Mouse (Mus musculus) embryonic stem cell, embryonic (primary cell): ENCODE results near the gene Ap1m1.

Source experiments
- CTCF ChIA-PET, 4 experiments: fragments of 300-600 bp in 2 of 4; fragments of 350-600 bp in 2 of 4; sonication (Branson Sonifier 250); formaldehyde crosslinking; loops; one replicate each; lab custom pipeline; 2022; ENCODE audit warnings: inconsistent platforms in 2 of 4; lab: Charles Lee
- POLR2A ChIA-PET, 4 experiments: fragments of 300-600 bp in 2 of 4; fragments of 350-600 bp in 2 of 4; sonication (Branson Sonifier 250); formaldehyde crosslinking; loops; one replicate each; lab custom pipeline; 2022; ENCODE audit warnings: antibody characterized with exemption in 4 of 4, inconsistent platforms in 1 of 4; lab: Charles Lee

Gene Ap1m1

DNA sequence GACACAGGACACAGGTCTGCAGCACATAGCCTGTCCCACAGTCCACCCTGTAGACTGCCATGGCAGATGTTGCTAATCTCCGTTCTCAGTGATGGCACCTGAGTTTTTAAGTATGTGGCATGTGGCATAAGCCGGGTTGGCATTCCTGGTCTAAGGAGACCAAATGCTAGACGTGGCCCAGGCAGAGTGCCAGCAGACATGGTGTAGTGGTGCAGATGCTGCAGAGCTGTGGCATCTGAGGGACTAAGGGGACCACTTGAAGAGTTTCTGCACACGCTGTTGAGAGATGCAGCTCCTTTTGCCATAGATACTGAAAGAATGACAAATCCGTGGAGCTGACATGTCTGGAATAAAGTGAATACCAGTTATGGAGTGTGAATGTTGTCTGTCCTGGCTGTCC is 17.2 kb upstream of the Ap1m1 start:
- POLR2A ChIA-PET, result interaction anchor here in 3 of 4 experiments (1.1 to 7.3 kb wide), 3 partner anchors 17 to 18 kb away, joined by 5 to 114 read pairs (median 7); partner anchors contain the start of gene Ap1m1 (in 3 of the 3)
- CTCF ChIA-PET, result interaction anchor here in 3 of 4 experiments (2.5 to 6.7 kb wide), 3 partner anchors 17 kb away, joined by 38 to 145 read pairs (median 70); partner anchors contain the start of gene Ap1m1 (in 3 of the 3)

DNA sequence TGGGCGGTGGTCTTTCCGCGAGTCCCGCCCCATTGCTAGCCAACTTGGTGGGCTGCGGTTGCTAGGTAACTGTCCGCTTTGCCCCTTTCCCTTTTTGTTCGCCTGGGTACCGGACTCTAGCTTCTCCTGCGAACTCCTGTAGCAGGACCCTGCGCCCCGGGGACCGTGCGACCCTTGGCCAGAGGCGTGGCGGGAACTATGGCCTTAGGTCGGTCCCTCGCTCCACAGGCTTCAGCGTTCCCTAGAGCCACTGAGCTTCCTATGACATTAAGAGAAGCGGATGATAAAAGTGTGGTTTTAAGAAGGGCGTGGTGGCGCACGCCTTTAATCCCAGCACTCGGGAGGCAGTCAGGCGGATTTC is 565 bp downstream of the Ap1m1 start:
- ChIA-PET CTCF (interaction anchor here (0.5 to 2.4 kb wide), 46 partner anchors 13 to 859 kb away, joined by 3 to 145 read pairs (median 4); partner anchors contain the start of genes Fam32a (in 3 of the 4), Hsh2d (in 1 of the 4), Nr2f6 (in 1 of the 4) and Zfp709 (in 1 of the 4)), POLR2A (interaction anchor here (0.5 to 3.9 kb wide), 76 partner anchors 9 to 1396 kb away, joined by 3 to 114 read pairs (median 4); partner anchors contain the start of genes Fam32a (in 3 of the 4), Fcho1 (in 1 of the 4), Hsh2d (in 1 of the 4) and Klf2 (in 1 of the 4))

DNA sequence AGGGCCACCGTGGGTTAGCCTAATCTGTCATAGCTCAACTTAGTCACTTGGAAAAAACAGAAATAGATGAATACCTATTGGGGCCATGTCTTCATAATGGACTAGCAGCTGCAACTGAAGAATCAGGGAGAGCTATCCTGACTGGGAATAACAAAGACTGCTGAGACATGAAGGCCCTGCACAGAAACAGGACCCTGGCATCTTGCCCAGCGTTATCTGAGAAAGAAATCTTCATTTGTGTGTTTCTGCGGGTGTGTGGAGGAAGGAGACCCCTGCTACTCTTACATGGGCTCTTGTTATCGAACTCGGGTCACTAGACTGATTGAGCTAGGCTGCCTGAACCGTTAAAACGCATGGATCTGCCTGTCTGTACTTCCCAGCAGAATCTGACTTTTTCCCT is 1.1 kb downstream of the Ap1m1 start:
- ChIA-PET POLR2A (interaction anchor here in 2 of 4 experiments (0.6 to 3.9 kb wide), 19 partner anchors 9 to 258 kb away, joined by 3 to 114 read pairs (median 4); partner anchors contain the start of genes Fam32a (in 2 of the 2), Hsh2d (in 1 of the 2), Klf2 (in 1 of the 2) and Olfr374 (in 1 of the 2)), CTCF (interaction anchor here in 3 of 4 experiments (1.1 to 2.4 kb wide), 5 partner anchors 15 to 49 kb away, joined by 4 to 7 read pairs (median 4); no protein-coding TSS in a partner anchor)

DNA sequence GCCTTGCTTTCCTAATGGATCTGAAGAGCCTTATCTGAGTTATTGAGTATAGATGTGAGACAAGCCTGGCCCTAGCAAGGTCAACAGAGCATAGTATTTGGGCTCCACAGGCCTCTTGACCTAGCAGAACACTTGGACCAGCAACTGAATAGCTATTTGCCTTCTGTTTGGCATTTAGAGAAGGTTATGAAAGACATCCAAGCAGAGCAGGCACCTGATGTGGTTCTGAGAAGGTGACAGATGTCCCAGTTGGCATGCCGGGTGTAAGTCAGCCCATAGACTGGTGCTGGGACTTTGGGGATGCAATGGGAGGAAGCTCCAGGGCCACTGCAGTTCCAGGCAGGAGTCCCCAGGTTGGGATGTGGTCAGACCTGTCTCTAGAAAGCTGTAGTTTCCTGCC is 2.4 kb downstream of the Ap1m1 start:
- CTCF ChIA-PET, result interaction anchor here in 2 of 4 experiments (0.6 to 1.2 kb wide), 2 partner anchors 15 to 452 kb away, joined by 4 read pairs; no protein-coding TSS in a partner anchor
- POLR2A ChIA-PET, result interaction anchor here in 2 of 4 experiments (0.6 to 3.9 kb wide), 8 partner anchors 8 to 187 kb away, joined by 3 to 114 read pairs (median 4); partner anchors contain the start of gene Fam32a (in 1 of the 2)

DNA sequence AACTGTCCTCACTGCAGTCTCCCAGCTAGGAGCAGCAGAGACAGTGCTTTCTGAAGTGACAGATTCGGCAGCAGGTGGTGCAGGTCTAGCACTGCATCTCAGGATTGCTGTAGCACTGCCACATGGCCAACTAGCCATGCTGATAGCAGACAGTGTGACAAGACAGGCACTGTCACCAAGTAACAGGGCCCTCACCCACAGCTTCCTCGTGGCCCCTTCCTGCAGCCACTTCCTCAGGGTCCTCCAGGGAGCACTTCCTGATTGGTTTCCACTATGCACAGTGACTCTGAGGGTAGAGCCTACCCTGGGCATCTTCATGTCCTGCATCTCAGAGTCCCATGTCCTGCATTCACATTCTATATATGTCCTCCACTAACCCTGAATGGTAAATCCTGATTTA is 4.8 kb downstream of the Ap1m1 start:
- POLR2A ChIA-PET, result interaction anchor here in 3 of 4 experiments (0.6 to 1.7 kb wide), 5 partner anchors 11 to 94 kb away, joined by 3 to 4 read pairs (median 3); partner anchors contain the start of gene Hsh2d (in 1 of the 3)

DNA sequence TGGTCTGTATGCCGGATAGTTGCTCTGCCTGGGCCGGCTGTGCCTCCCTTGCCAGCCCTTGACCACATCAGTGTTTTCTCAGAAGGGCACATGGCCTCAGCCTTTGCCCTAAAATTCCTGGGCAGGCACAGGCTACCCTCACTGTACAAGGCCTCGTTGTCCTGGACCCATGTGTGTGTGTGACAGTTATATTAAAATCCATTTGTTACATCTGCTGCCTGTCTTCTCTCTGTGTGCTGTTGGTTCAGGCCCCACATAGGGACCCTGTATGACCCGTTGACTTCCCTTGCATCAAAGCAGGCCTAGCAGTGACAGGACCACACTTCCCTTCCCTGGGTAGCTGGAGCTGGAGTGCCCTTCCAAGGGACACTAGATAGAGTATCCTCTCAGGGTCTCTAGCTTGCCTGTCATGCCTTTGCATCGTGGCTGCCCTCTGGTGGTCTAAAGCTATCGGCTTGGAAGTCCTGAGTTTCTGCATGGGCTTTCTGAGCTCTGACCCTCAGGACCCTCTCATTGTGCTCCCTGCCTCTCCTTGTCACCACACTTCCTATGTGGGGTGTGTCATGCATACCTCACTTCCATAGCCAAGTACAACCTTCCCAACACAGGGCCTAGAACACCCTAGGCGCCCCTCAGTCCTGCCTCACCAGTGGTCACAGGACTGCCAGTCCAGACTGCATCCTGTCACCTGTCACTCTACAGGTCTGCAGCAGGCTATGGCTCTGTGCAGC is 17.5 kb downstream of the Ap1m1 start:
- ChIA-PET POLR2A (interaction anchor here in 2 of 4 experiments (0.6 to 2.2 kb wide), 20 partner anchors 11 to 106 kb away, joined by 3 to 9 read pairs (median 4); partner anchors contain the start of genes Ap1m1 (in 2 of the 2), Fam32a (in 1 of the 2) and Klf2 (in 1 of the 2)), CTCF (interaction anchor here (0.6 to 2.7 kb wide), 70 partner anchors 8 to 726 kb away, joined by 3 to 13 read pairs (median 3); partner anchors contain the start of genes Ap1m1 (in 3 of the 4), Fam32a (in 1 of the 4), Hsh2d (in 1 of the 4) and Mvb12a (in 1 of the 4))

More for the DNA sequence above, 4.8 kb downstream of the Ap1m1 start:
- CTCF ChIA-PET, result interaction anchor here in 2 of 4 experiments (0.5 to 1.6 kb wide), 7 partner anchors 13 to 639 kb away, joined by 3 to 10 read pairs (median 5); no protein-coding TSS in a partner anchor

DNA sequence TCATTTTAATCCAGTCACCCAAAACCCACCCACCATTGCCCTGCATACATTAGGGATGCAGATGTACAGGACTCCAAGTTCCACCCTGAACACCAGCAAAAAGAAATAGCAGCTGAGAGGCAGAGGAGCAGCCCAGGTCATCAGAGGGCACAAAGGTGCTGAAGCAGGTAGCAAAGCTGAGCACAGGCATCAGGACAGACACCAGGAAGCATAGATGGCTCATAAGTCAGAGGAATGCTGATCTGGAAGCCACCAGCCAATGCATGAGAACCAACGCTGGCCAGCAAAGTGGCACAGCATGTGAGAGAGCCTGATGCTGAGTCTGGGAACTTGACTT is 18.1 kb downstream of the Ap1m1 start:
- POLR2A ChIA-PET, result interaction anchor here in 2 of 4 experiments (0.6 to 2.2 kb wide), 18 partner anchors 11 to 106 kb away, joined by 3 to 9 read pairs (median 4); partner anchors contain the start of genes Ap1m1 (in 1 of the 2) and Fam32a (in 1 of the 2)
- CTCF ChIA-PET, result interaction anchor here (0.6 to 2.7 kb wide), 58 partner anchors 9 to 715 kb away, joined by 3 to 13 read pairs (median 3); partner anchors contain the start of genes Ap1m1 (in 3 of the 4), Fam32a (in 1 of the 4), Hsh2d (in 1 of the 4) and Mvb12a (in 1 of the 4)

DNA sequence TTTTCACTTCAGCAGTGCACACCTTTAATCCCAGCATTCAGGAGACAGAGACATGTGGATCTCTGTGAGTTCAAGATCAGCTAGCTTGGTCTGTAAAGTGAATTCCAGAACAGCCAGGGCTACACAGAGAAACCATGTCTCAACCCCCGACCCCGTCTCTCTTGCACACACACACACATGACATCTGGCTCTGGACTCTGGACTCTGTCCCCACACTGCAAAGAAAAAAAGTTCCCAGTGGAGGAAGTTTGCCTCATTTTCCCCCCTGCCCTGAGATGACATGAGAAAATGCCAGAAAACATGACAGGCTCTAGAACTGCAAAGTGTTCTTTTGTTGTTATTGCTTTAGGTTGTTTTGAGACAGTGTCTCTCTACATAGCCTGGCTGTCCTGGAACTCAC is 20.0 kb downstream of the Ap1m1 start:
- ChIA-PET CTCF (interaction anchor here in 2 of 4 experiments (0.5 to 1.6 kb wide), 5 partner anchors 15 to 182 kb away, joined by 3 to 4 read pairs (median 3); no protein-coding TSS in a partner anchor), POLR2A (interaction anchor here in 2 of 4 experiments (1.6 to 1.8 kb wide), 4 partner anchors 30 to 105 kb away, joined by 5 to 10 read pairs (median 8); partner anchors contain the start of gene Klf2 (in 1 of the 2))

DNA sequence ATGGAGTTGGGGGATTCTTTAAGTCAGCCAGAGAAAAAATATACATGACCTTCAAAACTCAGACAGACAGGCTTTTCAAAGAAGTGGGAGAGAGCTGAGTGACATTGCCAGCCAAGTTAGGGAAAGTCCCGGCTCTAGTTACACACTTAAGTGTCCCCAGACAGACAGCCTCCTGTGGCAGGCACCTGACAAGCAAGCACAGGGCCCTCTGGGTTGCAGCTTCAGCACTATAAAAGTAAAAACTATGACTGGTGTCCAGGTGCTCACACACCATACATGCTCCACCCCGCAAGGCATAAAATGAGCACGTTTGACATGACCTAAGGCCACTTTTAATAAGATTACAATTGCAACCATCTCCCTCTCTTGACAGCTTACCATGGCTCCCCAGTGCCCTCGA is 20.8 kb downstream of the Ap1m1 start:
- POLR2A ChIA-PET, result interaction anchor here in 3 of 4 experiments (0.6 to 1.8 kb wide), 10 partner anchors 9 to 105 kb away, joined by 3 to 10 read pairs (median 4); partner anchors contain the start of gene Klf2 (in 3 of the 3)
- CTCF ChIA-PET, result interaction anchor here (0.6 to 1.6 kb wide), 16 partner anchors 11 to 570 kb away, joined by 3 to 26 read pairs (median 4); partner anchors contain the start of gene Ap1m1 (in 1 of the 4)

DNA sequence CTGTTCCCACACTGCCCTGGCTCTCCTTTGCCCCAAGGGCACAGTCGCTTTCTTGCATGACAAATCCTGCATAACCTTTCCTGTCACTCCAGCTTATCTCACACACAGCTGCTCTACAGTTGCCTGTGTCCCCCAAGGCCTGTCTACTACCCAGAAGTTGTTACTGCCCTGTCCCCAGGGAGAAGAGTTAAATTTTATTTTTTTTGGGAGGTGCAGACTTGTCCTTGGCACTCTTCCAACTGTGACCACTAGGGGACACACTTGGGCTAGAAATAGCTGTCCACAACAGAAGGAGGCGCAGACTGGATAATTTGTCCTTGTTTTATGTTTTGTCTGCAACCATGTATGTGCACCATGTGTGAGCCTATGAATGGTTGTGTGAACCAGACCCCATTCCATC is 21.2 kb downstream of the Ap1m1 start:
- ChIA-PET CTCF (interaction anchor here (0.6 to 1.6 kb wide), 36 partner anchors 8 to 571 kb away, joined by 3 to 26 read pairs (median 3); partner anchors contain the start of gene Ap1m1 (in 2 of the 4)), POLR2A (interaction anchor here in 3 of 4 experiments (0.6 to 1.8 kb wide), 15 partner anchors 10 to 155 kb away, joined by 3 to 10 read pairs (median 4); partner anchors contain the start of gene Klf2 (in 3 of the 3))

DNA sequence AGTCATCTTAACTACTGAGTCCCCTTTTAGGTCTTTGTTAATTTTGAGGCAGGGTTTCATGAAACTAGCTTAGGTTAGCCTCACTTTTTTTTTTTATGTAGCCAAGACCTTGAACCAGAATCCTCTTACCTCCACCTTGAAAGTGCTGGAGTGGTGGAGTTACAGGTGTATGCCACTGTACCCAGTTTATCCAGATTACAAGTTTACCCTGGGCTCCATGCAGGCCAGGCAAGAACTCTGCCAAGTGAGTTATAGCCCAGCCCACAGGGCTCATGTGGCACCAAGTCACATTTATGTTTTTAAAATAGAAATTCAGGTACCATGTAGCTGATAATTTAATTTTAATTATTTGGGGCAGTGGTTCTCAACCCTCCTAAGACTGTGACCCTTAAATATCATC is 21.6 kb downstream of the Ap1m1 start:
- ChIA-PET POLR2A (interaction anchor here in 3 of 4 experiments (0.6 to 1.8 kb wide), 13 partner anchors 29 to 155 kb away, joined by 3 to 10 read pairs (median 4); partner anchors contain the start of gene Klf2 (in 3 of the 3)), CTCF (interaction anchor here (0.6 to 1.6 kb wide), 35 partner anchors 8 to 328 kb away, joined by 3 to 26 read pairs (median 3); partner anchors contain the start of gene Ap1m1 (in 2 of the 4))

DNA sequence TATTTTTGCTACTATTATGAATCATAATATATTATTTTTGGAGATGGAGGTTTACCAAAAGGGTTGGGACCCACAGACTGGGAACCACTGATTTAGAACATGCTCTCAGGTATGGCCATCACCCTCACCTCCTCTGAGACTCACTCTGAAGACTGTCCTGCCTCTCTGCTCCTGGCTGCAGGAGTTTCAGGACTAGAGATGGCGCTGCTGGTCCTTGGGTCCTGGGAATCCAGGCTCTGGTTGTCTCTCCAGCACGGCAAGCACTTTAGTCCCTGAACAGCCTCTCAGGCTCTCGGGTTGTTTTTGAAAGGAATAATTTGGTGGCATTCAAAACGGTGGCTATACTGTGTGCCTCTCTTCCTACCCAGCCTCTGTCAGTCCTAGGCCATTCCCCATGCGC is 22.1 kb downstream of the Ap1m1 start:
- ChIA-PET CTCF (interaction anchor here (0.8 to 1.5 kb wide), 17 partner anchors 10 to 328 kb away, joined by 3 to 26 read pairs (median 5); partner anchors contain the start of gene Ap1m1 (in 1 of the 4)), POLR2A (interaction anchor here in 3 of 4 experiments (0.5 to 1.9 kb wide), 10 partner anchors 28 to 998 kb away, joined by 3 to 10 read pairs (median 6); partner anchors contain the start of gene Klf2 (in 1 of the 3))

DNA sequence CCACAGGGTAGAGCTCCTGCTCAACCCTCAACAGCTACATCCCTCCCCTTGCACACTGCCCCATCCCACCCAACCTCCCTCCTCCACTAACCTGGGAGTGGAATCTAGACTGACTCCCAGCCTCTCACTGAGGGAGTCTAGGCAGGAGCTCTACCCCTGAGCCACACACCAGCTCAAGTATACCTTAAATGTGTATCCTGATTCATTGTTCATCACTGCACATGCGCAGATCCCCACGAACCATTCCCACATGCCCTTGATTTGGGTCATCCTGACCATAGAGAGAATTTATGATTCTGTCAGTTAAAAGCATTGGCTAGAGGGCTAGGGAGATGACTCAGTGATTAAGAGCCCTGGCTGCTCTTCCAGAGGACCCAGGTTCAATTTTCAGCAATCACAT is 22.9 kb downstream of the Ap1m1 start:
- POLR2A ChIA-PET, result interaction anchor here in 3 of 4 experiments (0.6 to 2.1 kb wide), 16 partner anchors 9 to 233 kb away, joined by 3 to 13 read pairs (median 4); partner anchors contain the start of gene Klf2 (in 2 of the 3)
- CTCF ChIA-PET, result interaction anchor here in 3 of 4 experiments (1.0 to 1.6 kb wide), 3 partner anchors 10 to 103 kb away, joined by 3 to 4 read pairs (median 4); no protein-coding TSS in a partner anchor

DNA sequence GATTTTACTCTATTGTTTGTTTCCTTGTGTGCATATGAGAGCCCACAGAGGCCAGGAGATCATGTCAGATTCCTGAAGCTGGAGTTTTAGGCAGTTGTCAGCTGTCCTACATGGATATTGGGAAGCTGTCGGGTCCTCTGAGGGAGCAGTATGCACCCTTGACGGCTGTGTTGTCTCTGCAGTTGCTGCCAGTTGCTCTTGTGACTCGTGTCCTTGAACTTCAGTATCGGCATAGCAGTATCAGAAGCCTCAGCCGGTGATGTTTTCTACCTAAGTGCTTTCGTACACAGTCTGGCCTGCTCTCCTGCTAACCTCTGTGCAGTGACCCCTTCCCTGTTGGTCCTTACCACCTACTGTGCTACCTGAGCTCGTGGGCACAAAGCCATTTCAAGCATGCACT is 23.6 kb downstream of the Ap1m1 start:
- CTCF ChIA-PET, result interaction anchor here in 3 of 4 experiments (0.6 to 1.6 kb wide), 6 partner anchors 9 to 276 kb away, joined by 3 to 4 read pairs (median 4); no protein-coding TSS in a partner anchor
- POLR2A ChIA-PET, result interaction anchor here in 3 of 4 experiments (0.5 to 2.1 kb wide), 27 partner anchors 9 to 232 kb away, joined by 3 to 13 read pairs (median 4); partner anchors contain the start of genes Klf2 (in 2 of the 3) and Fam32a (in 1 of the 3)

DNA sequence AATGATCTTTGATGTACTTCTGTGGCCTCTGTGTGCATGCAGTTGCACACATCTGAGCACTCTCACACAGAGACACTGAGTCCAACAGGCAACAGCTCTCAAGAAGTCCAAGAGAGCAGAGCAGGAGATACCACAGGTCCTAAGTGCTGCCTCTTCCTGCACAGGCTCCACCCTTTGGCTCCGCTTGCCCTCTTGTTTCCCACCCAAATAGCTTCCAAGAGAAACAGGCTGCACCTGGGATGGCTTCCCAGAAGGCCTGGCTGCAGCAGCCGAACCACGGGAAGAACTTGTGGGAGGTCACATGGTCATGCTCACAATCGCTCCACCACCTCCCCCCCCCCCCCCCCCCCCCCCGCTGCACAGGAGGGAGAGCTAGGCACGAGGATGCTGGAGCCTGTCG is 25.5 kb downstream of the Ap1m1 start:
- ChIA-PET CTCF (interaction anchor here in 2 of 4 experiments (0.6 to 0.7 kb wide), 2 partner anchors 84 to 100 kb away, joined by 3 read pairs; no protein-coding TSS in a partner anchor), POLR2A (interaction anchor here in 3 of 4 experiments (0.6 to 11.4 kb wide), 39 partner anchors 10 to 390 kb away, joined by 3 to 555 read pairs (median 5); partner anchors contain the start of genes Klf2 (in 3 of the 3), Ap1m1 (in 2 of the 3), Eps15l1 (in 1 of the 3) and Fam32a (in 1 of the 3))

DNA sequence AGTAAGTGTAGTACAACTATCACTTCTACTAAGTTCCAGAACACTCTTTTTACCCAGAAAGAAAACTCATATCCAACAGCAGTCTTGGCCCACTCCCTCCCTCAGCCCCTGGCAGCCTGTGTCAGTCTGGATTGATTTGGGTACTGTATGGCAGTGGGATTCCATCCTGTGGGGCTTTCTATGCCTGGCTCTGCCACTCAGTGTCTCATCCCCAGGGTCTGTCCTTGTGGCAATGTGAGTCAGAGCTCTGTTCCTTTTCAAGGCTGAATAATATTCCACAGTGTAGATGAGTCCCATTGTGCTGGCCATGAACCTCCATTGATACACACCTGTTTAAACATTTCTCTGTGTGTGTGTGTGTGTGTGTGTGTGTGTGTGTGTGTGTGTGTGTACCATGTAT is 26.9 kb downstream of the Ap1m1 start:
- CTCF ChIA-PET, result interaction anchor here in 1 of 4 experiments (1.6 kb wide), 1 partner anchor 99 kb away, joined by 3 read pairs; no protein-coding TSS in a partner anchor

More for the DNA sequence above, 26.9 kb downstream of the Ap1m1 start:
- POLR2A ChIA-PET, result interaction anchor here (0.5 to 11.4 kb wide), 23 partner anchors 11 to 191 kb away, joined by 3 to 555 read pairs (median 4); partner anchors contain the start of gene Klf2 (in 2 of the 4)
